Mouse (Mus musculus): Measurements from ENCODE around the gene Fnbp1l. TPM values are rescaled to one million over a fixed set of nuclear protein-coding genes. Genes with fewer than 3 reads are reported as not detected.

The Fnbp1l gene
- total RNA-seq, 2 experiments from 2014 or later = 32.5 to 33.9 TPM

DNA sequence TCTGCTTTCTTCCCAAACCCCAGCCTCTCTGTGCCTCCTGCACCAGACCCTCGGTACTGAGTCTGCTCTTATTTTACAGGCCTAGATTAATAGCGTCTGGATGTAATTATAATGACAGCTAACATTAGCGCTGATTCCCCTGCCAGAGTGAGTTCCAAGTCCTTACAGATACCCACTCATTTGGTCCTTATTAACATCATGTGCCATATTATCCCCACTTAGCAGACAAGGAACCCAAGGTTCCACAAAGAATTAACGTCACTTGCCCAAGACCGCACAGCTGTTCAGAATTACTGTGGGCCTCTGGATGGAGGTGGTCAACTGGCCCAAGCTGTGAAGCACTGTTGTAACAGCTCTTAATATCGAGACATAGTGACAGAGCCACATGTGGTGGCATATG lies 119.9 kb downstream of the Fnbp1l start:
- DNase-seq (ENCODE audit: extremely low spot score in 1 of 2, low spot score in 1 of 2) = no peak

DNA sequence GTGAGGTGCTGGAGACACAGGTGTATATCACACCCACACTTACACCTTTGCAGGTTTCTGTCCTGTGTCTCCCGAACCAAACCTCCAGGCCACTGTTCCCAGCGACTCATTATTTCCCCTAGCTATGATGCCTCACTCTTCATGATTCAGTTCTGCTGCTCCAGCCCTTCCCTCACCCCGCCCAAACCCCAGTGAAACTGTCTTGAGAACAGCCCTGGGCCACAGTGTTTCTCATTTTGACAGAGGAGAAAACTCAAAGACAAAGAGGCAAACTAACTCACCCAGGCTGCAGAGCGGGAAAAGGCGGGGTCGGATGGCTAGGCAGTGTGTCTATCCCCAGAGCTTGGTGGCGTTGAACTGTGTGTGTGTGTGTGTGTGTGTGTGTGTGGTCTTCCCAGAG lies 121.0 kb downstream of the Fnbp1l start:
- no peak for DNase-seq (ENCODE audit: extremely low spot score in 1 of 2, low spot score in 1 of 2)

DNA sequence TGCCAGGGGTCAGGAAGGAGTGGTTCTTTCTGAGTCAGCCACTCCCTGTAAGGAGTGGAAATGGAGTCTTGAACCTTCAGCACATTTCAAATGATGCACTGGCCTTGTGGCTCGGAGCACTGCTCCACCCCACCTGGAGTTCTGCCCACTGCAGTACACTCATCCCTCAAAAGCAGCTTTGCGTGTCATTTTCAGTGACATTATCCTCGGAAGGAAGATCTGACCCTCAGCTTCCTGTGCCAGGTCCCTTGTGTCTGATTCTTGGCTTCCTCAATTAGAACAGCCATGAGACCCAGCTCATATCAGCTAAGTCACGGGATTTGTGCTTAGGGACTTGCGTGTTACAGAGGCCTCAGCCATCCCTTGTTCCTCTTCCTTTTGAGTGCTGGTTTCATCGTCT lies 121.6 kb downstream of the Fnbp1l start:
- no peak for DNase-seq (ENCODE audit: extremely low spot score in 1 of 2, low spot score in 1 of 2)

DNA sequence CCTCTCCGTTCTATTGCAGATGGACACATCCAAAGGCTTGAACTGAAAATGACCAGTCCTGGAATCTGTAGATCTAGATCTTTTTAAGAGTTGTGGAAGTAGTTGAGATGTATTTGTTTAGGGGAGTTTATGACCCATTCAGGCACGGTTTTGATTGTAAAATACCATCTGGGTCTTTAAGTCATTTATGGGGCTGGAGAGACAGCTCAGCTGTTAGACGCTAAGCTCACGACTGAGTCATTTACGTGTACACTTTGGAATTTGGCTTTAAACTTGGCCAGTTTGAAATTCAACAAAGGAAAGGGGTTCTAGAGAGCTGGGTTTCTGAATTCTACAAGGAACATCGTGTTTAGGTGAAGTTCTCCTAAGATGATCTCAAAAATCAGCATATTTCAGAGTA lies 124.8 kb downstream of the Fnbp1l start:
- DNase-seq (ENCODE audit: extremely low spot score in 1 of 2, low spot score in 1 of 2) = no peak

DNA sequence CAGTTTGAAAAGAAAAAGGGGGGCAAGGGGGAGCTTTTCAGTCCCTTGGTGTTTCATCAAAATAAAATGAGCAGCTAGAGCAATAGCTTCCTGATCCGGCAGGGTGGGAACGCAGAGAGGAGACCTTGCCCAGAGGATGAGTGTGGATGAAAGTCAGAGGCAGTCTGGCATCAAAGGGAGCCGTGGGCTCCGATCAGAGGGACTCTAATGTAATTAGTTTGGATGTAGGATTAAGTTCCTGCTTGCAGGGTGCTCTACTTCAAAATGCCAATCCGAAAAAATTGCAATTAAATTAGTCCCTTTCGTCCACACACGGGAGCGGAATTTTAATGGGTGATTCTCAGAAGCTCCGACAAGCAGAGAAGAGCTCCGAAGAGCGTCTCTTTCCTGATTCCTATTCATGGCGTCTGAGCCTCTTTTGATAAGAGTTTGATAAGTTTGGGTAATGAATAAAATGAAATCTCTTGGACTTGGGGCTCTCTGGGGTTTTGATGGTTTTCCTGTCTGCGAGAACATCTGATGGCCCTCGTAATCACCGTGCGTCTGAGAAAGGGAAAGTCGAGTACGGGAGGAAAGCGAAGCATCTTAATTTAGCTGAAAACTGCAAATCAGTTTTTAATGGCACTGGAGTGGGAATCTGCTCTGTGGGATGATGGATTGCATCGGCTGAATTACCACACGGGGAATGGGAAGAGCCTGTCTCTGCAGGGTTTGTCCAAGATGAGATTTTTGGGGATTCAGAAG lies 126.5 kb downstream of the Fnbp1l start:
- DNase-seq (ENCODE audit: extremely low spot score in 1 of 2, low spot score in 1 of 2) = no peak

DNA sequence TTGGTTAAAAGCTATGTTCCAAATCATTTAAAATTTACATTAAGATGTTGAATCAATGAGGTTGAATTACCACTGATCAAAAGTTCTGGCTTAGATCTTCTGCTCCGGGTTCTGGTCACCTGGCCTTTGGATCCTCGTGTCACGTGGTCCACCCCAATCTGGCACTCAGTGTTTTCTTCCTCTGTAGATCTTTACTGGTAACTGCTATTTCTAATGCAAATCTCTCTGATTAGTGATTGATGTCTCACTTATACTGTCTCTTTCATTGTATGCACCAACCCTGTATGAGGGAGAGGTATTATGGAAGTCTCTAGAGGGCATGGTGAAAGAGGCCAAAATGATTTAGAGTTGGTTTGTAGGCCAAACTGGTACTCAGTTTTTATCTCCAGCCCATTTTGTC lies 127.5 kb downstream of the Fnbp1l start:
- no peak for DNase-seq (ENCODE audit: extremely low spot score in 1 of 2, low spot score in 1 of 2)

DNA sequence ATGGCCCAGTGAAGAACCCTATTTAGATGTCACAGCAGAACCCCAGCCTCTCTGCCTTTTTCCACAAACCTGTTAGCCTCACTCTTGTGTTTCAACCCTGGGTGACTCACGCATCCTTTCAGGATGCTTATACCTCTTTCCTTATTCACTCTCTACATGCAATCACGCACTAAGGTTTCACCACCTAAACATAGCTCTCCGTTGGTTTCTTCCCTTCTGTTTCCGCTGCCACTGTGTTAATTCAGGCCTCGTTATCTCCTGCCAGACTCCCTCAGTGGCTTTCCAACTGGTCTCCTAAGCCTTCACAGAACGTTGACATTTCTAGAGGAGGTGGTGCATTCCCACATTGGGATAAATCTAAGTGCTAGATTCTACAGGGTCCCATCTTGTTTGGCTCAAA lies 128.9 kb downstream of the Fnbp1l start:
- no peak for DNase-seq (ENCODE audit: extremely low spot score in 1 of 2, low spot score in 1 of 2)

Small RNAs within 50 kb of the gene (microRNA-seq; reads per million reads assigned to microRNA genes)
- 0 reads per million in 2 experiments for gene Mir7657

Other genes with a start within 250 kb of the Fnbp1l start
- gene Pde5a, start 109.2 kb upstream of the Fnbp1l start, total RNA-seq (2021) = 1 to 10 TPM; 7.8 to 9.7 TPM